Mouse (Mus musculus) stomach, embryonic 15.5 days (tissue): ENCODE results near the gene 4930451I11Rik. TPM values are rescaled to one million over a fixed set of nuclear protein-coding genes. Genes with fewer than 3 reads are reported as not detected.

Source experiments
- ATAC-seq: fragments of 200-750 bp; cut with Nextera tagmentation; 2 replicates; pipeline ENCODE4 v1.8.0; 2017; ENCODE audit warnings: low read depth, moderate number of reproducible peaks, moderate TSS enrichment; ENCODE audit not compliant: insufficient read depth, low FRiP score
- H3K27ac ChIP-seq: fragments of 300-500 bp; sonication (generic); 2 replicates; pipeline ENCODE4 v1.5.1; 2015; ENCODE audit warnings: mild to moderate bottlenecking, inconsistent platforms
- H3K27me3 ChIP-seq: fragments of 300-500 bp; sonication (generic); replicated peaks from 2 replicates; pipeline ENCODE4 v1.6.1; 2015; ENCODE audit warnings: inconsistent platforms
- H3K36me3 ChIP-seq: fragments of 300-500 bp; sonication (generic); 2 replicates; pipeline ENCODE4 v1.6.1; 2015; ENCODE audit warnings: inconsistent platforms
- H3K4me1 ChIP-seq: fragments of 300-500 bp; sonication (generic); 2 replicates; pipeline ENCODE4 v1.6.1; 2015; ENCODE audit warnings: inconsistent platforms
- H3K4me2 ChIP-seq: fragments of 300-500 bp; sonication (generic); 2 replicates; pipeline ENCODE4 v1.6.1; 2015; ENCODE audit warnings: mild to moderate bottlenecking, inconsistent platforms
- H3K4me3 ChIP-seq: fragments of 300-500 bp; sonication (generic); replicated peaks from 2 replicates; pipeline ENCODE4 v1.5.1; 2015; ENCODE audit warnings: inconsistent platforms
- H3K9ac ChIP-seq: fragments of 300-500 bp; sonication (generic); 2 replicates; pipeline ENCODE4 v1.6.1; 2015; ENCODE audit warnings: inconsistent platforms
- H3K9me3 ChIP-seq: fragments of 300-500 bp; sonication (generic); 2 replicates; pipeline ENCODE4 v1.6.1; 2016; ENCODE audit warnings: inconsistent platforms
- WGBS: fragments of 180-500 bp; shearing (Covaris S2); methylation state at CpG from one replicate; pipeline ENCODE4 v1.1.7; 2015; 5-methylcytosine and 5-hydroxymethylcytosine counted together
- polyA plus RNA-seq: library from polyadenylated mRNA; unstranded; fragments of >200 nt; fragmentation: Nextera tagmentation; extraction: Ambion mirVana; gene quantifications from 2 replicates; pipeline ENCODE4 v1.2.1, GENCODE M21; 2015

The 4930451I11Rik gene
- polyA plus RNA-seq, 1 experiment from 2014 or later: not detected

- Histone ChIP-seq H3K9ac (no peak overlapping the region), H3K4me2 (no peak overlapping the region), H3K4me3 (no peak overlapping the region), H3K36me3 (peaks cover 42% of the 10 kb centered on the region), H3K27ac (no peak overlapping the region), H3K9me3 (no peaks in the 10 kb centered on the region), H3K4me1 (peaks cover 8% of the 10 kb centered on the region; the same call in 1 of the 2 replicates), H3K27me3 (no peaks in the 10 kb centered on the region)
- no peak for ATAC-seq
- 87% methylated on average over 4 of the region's 4 CpGs for WGBS
These were observed 42.3 kb downstream of the 4930451I11Rik start for GRCm38 (mm10) chr7:126789141-126789540.

GRCm38 (mm10) chr7:126786142-126786541, 45.3 kb downstream of the 4930451I11Rik start:
- H3K27me3 ChIP-seq: no peaks in the 10 kb centered on the region
- no peaks in the 10 kb centered on the region for H3K9me3 ChIP-seq
- no peak overlapping the region for H3K4me3 ChIP-seq
- no peak overlapping the region for H3K27ac ChIP-seq
- WGBS: 90% methylated on average over 14 of the region's 14 CpGs
- H3K9ac ChIP-seq: no peak overlapping the region
- H3K4me1 ChIP-seq: peaks cover 14% of the 10 kb centered on the region; the same call in 1 of the 2 replicates
- no peak overlapping the region for H3K4me2 ChIP-seq
- ATAC-seq: no peak
- peaks cover 46% of the 10 kb centered on the region for H3K36me3 ChIP-seq

DNA sequence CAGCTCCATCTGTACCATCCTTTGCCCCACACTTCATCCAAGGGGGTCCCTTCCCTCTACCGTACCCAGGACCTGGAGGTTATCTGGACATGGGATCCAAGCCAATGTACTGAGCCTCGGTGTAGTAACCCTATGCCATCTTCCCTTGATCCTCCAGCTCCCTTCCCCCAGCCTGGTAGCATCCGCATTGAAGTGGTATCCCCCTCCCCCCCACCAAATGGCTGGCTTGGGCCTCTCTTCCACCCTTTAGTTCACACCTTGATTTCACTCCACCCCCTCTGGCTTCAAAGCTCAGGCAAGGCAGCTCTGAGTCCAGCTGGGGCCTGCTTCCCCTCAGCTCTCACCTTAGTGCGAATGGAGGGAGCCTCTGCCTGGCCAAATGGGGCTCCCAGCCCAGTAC, 46.4 kb downstream of the 4930451I11Rik start:
- Histone ChIP-seq H3K4me2 (no peak overlapping the region), H3K9ac (no peak overlapping the region), H3K27me3 (no peaks in the 10 kb centered on the region), H3K27ac (no peak overlapping the region), H3K4me1 (peaks cover 17% of the 10 kb centered on the region), H3K36me3 (peaks cover 46% of the 10 kb centered on the region), H3K9me3 (no peaks in the 10 kb centered on the region), H3K4me3 (no peak overlapping the region)
- ATAC-seq: no peak
- 63% methylated on average over 4 of the region's 4 CpGs for WGBS

GRCm38 (mm10) chr7:126784469-126784868, 47.0 kb downstream of the 4930451I11Rik start:
- Histone ChIP-seq H3K9me3 (no peaks in the 10 kb centered on the region), H3K4me3 (no peak overlapping the region), H3K27me3 (no peaks in the 10 kb centered on the region), H3K4me2 (no peak overlapping the region), H3K4me1 (peaks cover 21% of the 10 kb centered on the region), H3K9ac (no peak overlapping the region), H3K27ac (no peak overlapping the region), H3K36me3 (peaks cover 46% of the 10 kb centered on the region)
- no peak for ATAC-seq
- WGBS: 87% methylated on average over 7 of the region's 7 CpGs

GRCm38 (mm10) chr7:126782693-126783092, 48.7 kb downstream of the 4930451I11Rik start:
- 73% methylated on average over 13 of the region's 13 CpGs for WGBS
- no peak overlapping the region for H3K4me2 ChIP-seq
- no peaks in the 10 kb centered on the region for H3K27me3 ChIP-seq
- no peaks in the 10 kb centered on the region for H3K9me3 ChIP-seq
- no peak overlapping the region for H3K27ac ChIP-seq
- H3K36me3 ChIP-seq: peaks cover 34% of the 10 kb centered on the region
- ATAC-seq: no peak
- H3K4me3 ChIP-seq: no peak overlapping the region
- H3K4me1 ChIP-seq: peaks cover 25% of the 10 kb centered on the region
- no peak overlapping the region for H3K9ac ChIP-seq

GRCm38 (mm10) chr7:126781661-126782370, 49.6 kb downstream of the 4930451I11Rik start:
- WGBS: 34% methylated on average over 11 of the region's 11 CpGs
- Histone ChIP-seq H3K36me3 (peaks cover 25% of the 10 kb centered on the region), H3K4me3 (peak overlapping the region; percentile 46; the same call in 1 of the 2 replicates), H3K27me3 (no peaks in the 10 kb centered on the region), H3K4me1 (peaks cover 33% of the 10 kb centered on the region), H3K9me3 (no peaks in the 10 kb centered on the region), H3K4me2 (peak overlapping the region; percentile 89), H3K27ac (peak overlapping the region; percentile 60; the same call in 1 of the 2 replicates), H3K9ac (no peak overlapping the region)
- no peak for ATAC-seq

DNA sequence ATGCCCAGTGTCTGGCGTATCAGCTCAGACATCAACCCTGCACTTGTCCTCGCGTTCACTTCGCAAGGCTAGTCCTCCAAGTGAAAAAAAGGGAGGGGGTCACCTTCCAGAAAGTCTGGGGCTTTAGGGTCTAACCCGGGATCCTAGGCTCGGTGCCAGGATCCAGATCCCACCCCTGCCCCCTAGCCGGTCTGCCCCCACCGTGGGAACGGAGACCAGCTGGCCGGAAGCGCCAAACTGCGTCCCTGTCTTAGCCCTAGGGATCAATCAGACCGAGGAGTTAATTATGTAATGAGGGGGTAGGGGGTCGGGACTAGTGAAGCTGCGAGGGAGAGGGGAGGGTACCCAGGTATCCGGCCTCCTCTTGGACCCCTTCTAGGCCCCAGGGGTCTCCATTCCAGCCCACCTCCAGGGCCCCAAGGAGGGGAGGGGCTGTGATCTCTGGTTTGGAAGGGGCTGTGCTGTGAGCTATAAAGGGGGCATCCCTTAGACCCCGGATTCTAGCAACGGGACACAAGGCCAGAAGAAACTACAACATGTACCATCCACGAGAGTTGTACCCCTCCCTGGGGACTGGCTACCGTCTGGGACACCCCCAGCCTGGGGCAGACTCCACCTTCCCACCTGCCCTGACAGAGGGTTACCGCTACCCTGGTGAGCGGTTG, 50.3 kb downstream of the 4930451I11Rik start, which contains the start of gene Tbx6:
Gene Tbx6, plus strand, starts transcription at position 513 of the 665 bp plus-strand sequence.
- Histone ChIP-seq H3K4me3 (peak within 1 kb of the TSS; percentile 46), H3K4me2 (peak within 1 kb of the TSS; percentile 89), H3K36me3 (peaks cover 18% of the 10 kb centered on the region), H3K4me1 (peaks cover 38% of the 10 kb centered on the region), H3K27ac (peak within 1 kb of the TSS; percentile 60), H3K9ac (peak within 1 kb of the TSS; percentile 24), H3K9me3 (no peaks in the 10 kb centered on the region), H3K27me3 (no peaks in the 10 kb centered on the region)
- WGBS: 7% methylated on average over 22 of the region's 22 CpGs
- no peak; the same call in 1 of the 2 replicates for ATAC-seq

Other genes starting within 250 kb of the 4930451I11Rik start
- 1.2 and 1.3 TPM in 2 replicates for gene Apobr, start 246.7 kb downstream of the 4930451I11Rik start, polyA plus RNA-seq
- gene Cln3, start 245.8 kb downstream of the 4930451I11Rik start, polyA plus RNA-seq: 30.4 and 33.1 TPM in 2 replicates
- 0.13 and 0.26 TPM in 2 replicates for gene Il27, start 236.7 kb downstream of the 4930451I11Rik start, polyA plus RNA-seq
- 156 and 197 TPM in 2 replicates for gene Nupr1, start 200.8 kb downstream of the 4930451I11Rik start, polyA plus RNA-seq
- 43.5 and 53.8 TPM in 2 replicates for gene Sgf29, start 182.3 kb downstream of the 4930451I11Rik start, polyA plus RNA-seq
- gene Sult1a1, start 155.2 kb downstream of the 4930451I11Rik start, polyA plus RNA-seq: 7.1 and 9.7 TPM in 2 replicates
- gene Bola2, start 136.2 kb downstream of the 4930451I11Rik start, polyA plus RNA-seq: 105 and 114 TPM in 2 replicates
- 7.9 and 9.6 TPM in 2 replicates for gene Slx1b, start 135.9 kb downstream of the 4930451I11Rik start, polyA plus RNA-seq
- 50.1 and 51.9 TPM in 2 replicates for gene Coro1a, start 123.9 kb downstream of the 4930451I11Rik start, polyA plus RNA-seq
- 99.9 TPM in 2 replicates for gene Mapk3, start 72.0 kb downstream of the 4930451I11Rik start, polyA plus RNA-seq
- gene Gdpd3, start 65.3 kb downstream of the 4930451I11Rik start, polyA plus RNA-seq: 3.1 and 3.3 TPM in 2 replicates
- gene Ypel3, start 54.7 kb downstream of the 4930451I11Rik start, polyA plus RNA-seq: 81.9 and 93.0 TPM in 2 replicates
- gene Tbx6, start 50.2 kb downstream of the 4930451I11Rik start, polyA plus RNA-seq: 0.46 and 0.66 TPM in 2 replicates
- 237 and 240 TPM in 2 replicates for gene Ppp4c, start 39.1 kb downstream of the 4930451I11Rik start, polyA plus RNA-seq
- 0.73 and 0.74 TPM in 2 replicates for gene Fam57b, start 34.0 kb downstream of the 4930451I11Rik start, polyA plus RNA-seq
- 0.62 and 0.74 TPM in 2 replicates for gene Doc2a, start 15.8 kb upstream of the 4930451I11Rik start, polyA plus RNA-seq
- gene Hirip3, start 30.3 kb upstream of the 4930451I11Rik start, polyA plus RNA-seq: 28.5 and 28.8 TPM in 2 replicates
- 60.1 and 68.3 TPM in 2 replicates for gene Ino80e, start 30.7 kb upstream of the 4930451I11Rik start, polyA plus RNA-seq
- gene Taok2, start 53.1 kb upstream of the 4930451I11Rik start, polyA plus RNA-seq: 38.3 and 40.1 TPM in 2 replicates
- 32.0 and 33.4 TPM in 2 replicates for gene Tmem219, start 91.3 kb upstream of the 4930451I11Rik start, polyA plus RNA-seq
- gene Kctd13, start 97.2 kb upstream of the 4930451I11Rik start, polyA plus RNA-seq: 15.0 and 15.1 TPM in 2 replicates
- gene Asphd1, start 117.9 kb upstream of the 4930451I11Rik start, polyA plus RNA-seq: 0.37 and 0.44 TPM in 2 replicates
- 1.5 and 2.3 TPM in 2 replicates for gene Sez6l2, start 118.9 kb upstream of the 4930451I11Rik start, polyA plus RNA-seq
- gene Cdipt, start 144.3 kb upstream of the 4930451I11Rik start, polyA plus RNA-seq: 113 and 119 TPM in 2 replicates
- 2.1 and 2.4 TPM in 2 replicates for gene Cdiptos, start 144.5 kb upstream of the 4930451I11Rik start, polyA plus RNA-seq
- 27.2 and 29.1 TPM in 2 replicates for gene Mvp, start 183.0 kb upstream of the 4930451I11Rik start, polyA plus RNA-seq
- gene Pagr1b, start 184.8 kb upstream of the 4930451I11Rik start, polyA plus RNA-seq: 1.0 TPM in 1 of 2 replicates, not detected in the other
- gene Pagr1a, start 185.7 kb upstream of the 4930451I11Rik start, polyA plus RNA-seq: 33.1 and 62.5 TPM in 2 replicates
- gene Gm42742, start 189.5 kb upstream of the 4930451I11Rik start, polyA plus RNA-seq: 25.0 and 63.8 TPM in 2 replicates
- 5.9 and 8.1 TPM in 2 replicates for gene Prrt2, start 189.6 kb upstream of the 4930451I11Rik start, polyA plus RNA-seq
- gene Maz, start 195.4 kb upstream of the 4930451I11Rik start, polyA plus RNA-seq: 67.7 and 69.7 TPM in 2 replicates
- gene Kif22, start 210.8 kb upstream of the 4930451I11Rik start, polyA plus RNA-seq: 93.5 and 101 TPM in 2 replicates